Mouse (Mus musculus): ENCODE measurements around the gene Ttc9.

The Ttc9 gene

DNA sequence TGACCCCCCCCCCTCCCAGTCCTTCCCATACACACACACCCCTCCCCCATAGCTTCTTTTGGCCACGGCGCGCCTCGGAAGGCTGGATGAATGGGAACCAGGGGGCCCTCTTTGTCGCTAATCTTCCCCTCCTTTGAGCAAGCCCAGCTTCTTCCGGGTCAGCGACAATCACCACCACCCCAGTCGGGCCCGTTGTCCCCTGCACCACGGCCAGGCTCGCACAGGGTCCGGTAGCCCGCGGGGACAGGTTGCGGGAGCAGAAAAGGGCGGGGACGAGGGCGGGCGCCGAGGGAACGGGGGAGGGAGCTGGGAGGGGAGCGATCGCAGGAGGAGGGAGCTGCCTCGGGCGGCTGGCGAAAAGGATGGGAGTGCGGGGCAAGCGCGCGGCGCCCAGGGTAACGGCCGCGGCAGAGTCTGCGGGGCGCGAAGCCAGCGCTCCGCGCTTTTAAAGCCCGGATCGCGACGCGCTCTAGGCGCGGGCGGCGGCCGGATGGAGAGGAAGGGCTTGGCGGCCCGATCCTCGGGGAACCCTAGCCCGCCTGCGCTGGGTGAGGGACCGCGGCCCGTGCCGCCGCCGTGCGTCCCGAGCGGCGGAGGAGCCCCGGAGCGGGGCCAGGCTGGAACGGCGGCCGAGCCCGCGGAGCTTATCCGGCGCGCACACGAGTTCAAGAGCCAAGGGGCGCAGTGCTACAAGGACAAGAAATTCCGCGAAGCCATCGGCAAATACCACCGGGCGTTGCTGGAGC, at the start of gene Ttc9:
Ttc9 (plus strand) TSS at position 335 of the 746 bp plus-strand sequence.
- peak; percentile 75 for ATAC-seq (ENCODE audit: low TSS enrichment)

DNA sequence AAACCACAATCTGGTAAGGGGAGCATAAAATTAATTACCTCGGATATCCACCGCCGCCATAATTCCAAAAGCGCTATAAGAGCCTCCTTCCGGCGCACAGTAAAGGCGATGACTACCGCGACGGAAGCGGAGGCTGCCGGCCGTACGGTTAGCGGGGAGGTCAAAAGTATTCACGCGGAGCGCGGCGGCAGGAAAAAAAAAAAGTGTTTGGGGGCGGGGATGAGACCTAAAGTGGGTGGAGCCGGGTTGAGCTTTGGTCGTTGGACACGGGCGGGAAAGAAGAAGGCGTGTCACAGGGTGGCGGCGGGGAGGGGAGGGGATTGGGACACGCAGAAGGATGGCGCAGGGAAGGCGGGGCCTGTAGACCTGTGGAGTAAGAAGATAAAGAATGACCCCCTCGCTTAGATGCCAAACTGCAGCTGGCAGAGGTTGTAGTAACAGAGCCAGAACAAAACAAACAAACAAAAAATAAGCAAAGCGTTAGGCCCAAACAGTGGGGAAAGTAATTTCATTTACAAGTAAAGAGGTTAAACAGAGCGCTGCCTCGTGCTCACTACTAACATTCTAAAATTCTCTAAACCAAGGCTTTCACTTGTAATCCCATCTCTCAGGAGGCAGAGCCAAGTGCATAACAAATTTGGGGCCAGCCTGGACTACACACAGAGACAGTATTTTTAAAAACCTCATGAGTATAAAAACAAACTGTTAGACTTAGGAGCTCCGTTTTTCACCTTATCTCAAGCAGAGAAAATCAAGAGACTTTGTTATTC, 36.0 kb upstream of the Ttc9 start, which contains the start of gene Med6:
Med6 (minus strand) TSS at position 107 of the 770 bp plus-strand sequence.
- ATAC-seq (ENCODE audit: low TSS enrichment) = peak; percentile 99

DNA sequence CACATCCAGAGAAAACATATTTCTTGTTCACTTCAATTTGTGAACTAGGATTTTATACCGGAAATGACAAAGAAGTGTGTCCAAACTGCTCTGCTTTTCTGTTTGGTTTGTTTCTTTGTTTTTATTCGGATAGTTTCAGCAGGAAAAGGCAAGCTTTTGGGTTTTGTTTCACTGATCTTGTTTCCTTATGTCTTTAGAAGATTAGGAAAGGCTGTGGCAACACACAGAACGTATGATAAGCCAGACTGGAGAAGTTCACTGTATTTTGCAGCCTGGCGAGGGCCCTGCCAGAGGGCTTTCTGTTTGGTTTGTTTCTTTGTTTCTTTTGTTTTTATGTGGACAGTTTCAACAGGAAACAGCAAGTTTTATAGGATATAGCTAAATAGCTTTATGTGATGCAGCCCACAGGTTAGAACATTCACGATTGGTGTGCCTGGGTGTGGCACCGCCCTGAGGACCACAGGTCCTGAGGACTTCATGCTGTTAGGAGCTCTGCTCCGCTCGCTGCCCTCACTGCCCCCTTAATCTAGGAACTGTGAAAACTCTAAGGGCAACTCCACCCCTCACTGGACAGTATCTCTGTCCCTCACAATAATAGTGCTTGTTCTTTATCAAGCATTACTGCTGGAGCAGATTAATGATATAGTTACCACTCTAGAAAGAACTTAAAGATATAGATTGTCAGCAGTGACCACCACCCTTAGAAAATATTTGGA, 34.3 kb upstream of the Ttc9 start:
- no peak for ATAC-seq (ENCODE audit: low TSS enrichment)

DNA sequence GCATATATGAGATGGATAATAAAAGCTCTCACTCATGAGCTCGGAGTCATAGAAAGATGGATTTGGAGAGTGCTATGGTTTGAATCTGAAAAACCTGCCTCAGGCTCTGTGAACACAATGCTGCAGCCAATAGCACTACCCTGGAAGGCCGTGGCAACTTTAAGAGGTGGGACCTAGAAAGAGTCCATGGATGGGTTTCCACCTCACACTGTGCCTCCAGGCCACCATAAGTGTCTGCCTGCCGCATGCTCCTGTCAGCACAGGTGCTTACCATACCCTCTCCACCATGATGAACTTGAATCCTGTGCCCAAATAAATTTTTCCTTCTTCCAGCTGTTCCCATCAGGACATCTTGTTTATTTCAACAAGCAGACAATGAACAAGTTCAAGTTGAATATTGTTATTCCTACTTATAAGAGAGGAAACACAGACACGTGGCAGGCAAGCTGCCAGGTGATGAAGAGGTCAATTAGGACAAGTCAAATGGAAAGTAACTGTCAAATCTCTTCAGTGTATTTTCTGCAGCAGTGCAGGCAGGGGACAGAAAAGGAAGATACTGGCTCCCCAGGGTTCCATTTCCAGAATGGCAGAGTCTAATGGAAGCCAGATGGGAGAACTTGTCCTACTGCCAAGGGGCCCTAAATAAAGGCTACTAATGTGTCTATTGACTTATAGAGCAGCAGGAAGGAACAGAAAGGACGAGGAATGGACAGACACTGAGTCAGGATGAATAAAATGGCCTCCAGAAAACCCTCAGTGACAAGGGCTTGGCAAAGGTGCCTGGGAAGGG, 25.9 kb upstream of the Ttc9 start:
- ATAC-seq (ENCODE audit: low TSS enrichment) = no peak

DNA sequence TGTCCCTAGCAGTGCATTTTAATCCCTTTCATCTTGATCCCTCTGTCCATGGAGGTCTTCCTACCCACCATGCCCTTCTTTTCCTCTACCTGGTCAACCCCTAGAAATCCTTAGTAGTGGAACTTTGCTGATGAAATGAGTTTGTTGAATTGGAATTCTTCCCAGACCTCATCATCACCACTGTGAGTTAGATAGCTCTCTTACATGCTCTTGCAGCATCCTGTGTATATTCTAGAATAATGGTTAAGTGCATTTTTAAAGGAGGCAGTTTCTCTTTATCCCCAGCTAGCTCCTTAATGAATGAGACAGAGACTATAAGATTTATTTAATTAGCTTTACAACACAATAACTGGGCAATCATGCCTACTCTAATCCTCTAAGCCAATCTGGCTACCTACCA, 21.6 kb upstream of the Ttc9 start:
- no peak for ATAC-seq (ENCODE audit: low TSS enrichment)

DNA sequence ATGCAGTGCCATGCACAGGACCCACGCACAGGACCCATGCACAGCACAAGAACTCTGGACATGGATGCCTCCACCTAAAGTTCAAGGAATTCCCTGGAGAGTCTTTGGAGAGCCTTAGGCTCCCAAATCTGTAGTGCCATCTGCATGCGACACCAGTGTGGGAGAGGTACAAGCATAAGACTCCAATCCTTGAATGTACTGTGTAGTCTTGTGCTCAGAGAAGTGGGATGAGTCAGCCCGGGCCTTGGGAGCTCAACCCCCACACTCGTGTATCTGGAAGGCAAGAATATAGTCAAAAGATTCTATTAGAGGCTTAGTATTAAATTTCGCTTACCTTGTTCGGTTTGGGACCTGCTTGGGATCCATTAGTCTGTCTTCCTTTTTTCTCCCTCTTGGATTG, 15.2 kb upstream of the Ttc9 start:
- peak; percentile 81 for ATAC-seq (ENCODE audit: low TSS enrichment)

DNA sequence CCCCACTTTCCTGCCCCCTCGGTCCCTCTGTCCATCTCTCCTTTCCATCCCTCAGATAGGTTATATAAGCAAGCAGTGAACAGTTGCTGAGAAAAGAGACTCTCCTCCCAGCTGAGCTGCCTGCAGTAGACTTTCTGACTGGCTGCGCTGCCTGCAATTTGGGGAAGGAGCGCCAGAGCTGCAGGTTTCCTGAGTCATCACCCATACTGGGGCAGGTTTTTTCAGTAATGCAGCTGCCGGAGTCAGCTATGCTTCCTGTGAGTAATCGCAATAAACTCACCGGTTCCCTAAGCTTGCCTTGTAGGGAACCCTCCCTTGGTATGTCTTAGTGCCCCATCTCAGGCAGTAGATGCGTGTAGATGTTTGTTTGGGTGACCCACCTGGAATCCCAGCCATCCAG, 14.1 kb upstream of the Ttc9 start:
- peak; percentile 91 for ATAC-seq (ENCODE audit: low TSS enrichment)

DNA sequence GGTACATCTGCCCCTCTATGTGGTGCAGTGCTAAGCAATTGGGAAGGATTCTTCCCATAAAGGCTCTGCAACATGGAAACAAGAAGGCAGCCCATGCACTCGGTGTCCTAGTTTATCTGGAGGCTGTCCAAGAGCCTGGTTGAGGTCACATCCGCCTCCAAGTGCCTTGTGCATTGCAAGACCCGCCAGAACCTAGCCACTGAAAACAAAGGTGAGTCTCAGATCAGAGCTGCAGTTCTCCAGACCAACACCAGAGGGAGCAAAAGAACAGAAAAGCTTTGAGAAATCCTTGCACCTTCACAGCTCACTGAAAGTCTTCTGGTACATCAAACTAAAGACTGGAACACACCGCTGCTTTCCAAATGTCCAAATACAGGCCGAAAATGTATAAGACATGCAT, 11.7 kb upstream of the Ttc9 start:
- no peak for ATAC-seq (ENCODE audit: low TSS enrichment)

DNA sequence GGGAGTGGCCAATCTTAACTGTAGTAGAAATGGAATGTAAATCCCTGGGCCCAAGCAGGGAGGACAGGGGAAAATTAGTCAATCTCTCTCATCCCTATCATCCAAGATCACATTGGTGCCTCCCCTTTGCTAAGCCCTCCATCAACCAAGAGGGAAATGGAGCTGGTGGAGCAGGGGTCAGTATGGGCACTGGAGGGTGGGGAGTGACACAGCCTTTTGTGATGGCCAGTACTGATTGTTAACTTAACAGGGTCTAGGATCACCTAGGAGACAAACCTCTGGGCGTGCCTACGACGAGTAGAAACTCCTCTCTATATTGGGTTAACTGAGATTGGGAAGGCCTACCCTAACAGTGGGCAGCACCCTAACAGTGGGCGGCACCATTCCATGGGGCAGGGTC, 7.7 kb upstream of the Ttc9 start:
- ATAC-seq (ENCODE audit: low TSS enrichment) = no peak

DNA sequence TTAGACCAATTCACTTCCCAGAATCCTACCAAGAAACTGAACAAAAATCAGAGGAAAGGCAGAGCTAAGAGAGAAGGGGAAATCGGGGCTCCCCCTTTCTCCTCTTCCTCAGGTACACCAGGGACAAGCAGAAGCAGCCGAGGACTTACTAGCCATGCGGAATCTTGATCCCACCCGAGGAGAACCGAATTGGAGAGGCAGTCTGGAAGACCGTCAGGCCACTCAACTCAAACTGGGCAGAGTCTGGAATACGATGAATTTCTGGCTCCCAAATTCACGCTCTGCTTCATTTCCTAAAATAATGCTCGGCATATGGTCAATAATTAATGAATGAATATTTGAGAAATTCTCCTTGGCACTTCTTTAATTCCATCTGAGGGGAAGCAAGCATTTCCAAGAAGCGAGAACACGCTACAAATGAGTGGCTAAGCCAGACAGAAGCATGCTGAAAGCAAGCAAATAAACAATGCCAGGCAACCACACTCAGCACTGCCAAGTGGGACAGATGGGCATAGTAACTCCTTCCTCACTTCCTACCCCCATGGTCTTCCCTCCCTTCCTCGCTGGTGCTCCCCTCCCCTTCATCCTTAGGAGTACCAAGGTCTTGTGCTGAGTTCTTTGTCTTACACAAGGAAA, 4.7 kb upstream of the Ttc9 start:
- no peak for ATAC-seq (ENCODE audit: low TSS enrichment)

DNA sequence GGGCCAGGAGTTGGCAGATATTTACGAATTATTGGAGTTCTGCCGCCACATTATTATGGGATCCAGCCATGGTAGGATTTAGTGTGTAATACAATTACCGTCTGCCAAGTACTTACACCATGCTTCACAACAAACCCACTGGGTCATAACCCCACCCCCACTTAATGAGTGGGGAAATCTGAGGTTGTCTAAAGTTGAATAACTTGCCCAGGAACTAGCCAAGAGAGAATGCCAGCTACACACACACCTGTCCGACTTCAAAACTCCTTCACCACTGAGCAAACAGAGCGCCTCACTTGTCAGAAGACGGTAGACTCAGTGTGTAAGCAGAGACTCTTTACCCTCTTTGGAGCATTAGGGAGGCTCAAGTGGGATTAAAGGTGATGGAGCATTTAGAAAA, 3.6 kb upstream of the Ttc9 start:
- no peak for ATAC-seq (ENCODE audit: low TSS enrichment)

DNA sequence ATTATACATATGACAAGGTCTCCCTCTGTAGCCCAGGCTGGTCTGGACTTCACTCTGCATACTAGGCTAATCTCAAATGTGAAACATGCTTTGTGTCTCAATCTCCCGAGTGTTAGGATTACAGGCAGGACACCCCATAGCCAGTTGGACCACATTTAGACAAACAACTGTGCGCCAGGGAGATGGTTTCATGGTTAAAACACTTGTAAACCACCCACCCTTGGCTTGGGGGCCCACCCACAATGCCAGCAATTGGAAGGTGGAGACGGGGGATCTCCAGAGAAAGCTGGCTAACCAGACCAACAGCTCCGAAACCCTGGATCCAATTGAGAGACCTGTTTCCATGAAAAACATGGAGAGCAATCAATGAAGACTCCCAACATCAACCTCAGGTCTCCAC, 3.0 kb upstream of the Ttc9 start:
- ATAC-seq (ENCODE audit: low TSS enrichment) = no peak

DNA sequence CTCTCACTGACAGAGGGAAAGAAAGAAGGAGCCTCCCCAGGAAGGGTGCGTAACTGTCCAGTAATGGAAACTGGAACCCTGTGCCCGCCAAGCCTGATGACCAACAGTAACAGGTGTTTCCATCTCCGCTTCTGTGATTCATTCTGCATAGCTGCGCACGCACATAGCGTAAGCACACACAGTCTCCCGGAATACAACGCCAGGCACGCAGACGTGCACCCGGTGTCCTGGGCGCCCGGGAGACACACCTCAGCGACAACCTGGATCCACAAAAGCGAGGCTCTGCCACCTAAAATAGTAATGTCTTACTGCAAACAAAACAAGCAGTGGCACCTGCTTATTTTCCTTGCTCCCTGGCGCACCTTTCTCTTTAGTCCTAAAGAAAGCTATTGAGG, 532 bp upstream of the Ttc9 start:
- peak; percentile 56 for ATAC-seq (ENCODE audit: low TSS enrichment)

DNA sequence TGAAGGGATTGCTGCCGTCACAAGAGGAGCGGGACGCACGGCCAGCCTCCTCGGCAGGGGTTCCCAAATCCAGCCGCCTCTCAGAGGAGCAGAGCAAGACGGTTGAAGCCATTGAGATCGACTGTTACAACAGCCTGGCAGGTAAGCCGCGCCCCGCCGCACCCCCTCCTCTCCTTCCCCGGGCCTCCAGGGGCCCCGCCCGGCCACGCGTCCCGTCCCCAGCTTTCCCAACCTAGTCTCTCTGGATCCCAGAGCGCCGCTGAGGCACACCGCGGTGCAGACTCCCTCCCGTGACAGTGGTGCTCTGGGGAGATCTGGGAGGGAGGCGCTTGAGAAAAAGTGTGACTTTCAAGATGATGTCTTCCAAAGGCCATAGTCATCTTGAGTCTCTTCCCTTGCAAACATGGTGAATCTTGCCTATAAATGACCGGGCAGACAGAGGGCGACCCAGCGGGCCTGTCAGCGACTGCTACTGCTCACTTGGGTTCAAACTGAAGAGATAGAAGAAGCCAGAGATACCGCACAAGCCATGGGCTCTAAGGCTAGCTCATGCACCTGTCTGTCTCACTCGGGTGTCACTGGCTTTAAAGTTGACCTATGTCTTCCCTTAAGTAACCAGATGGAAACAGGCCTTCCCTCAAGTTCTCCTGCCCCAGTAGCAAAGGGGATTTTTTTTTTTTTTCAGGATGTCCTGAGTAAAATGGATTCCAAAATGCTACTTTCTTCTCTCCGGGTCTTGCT, 782 bp downstream of the Ttc9 start:
- peak; percentile 62 for ATAC-seq (ENCODE audit: low TSS enrichment)

DNA sequence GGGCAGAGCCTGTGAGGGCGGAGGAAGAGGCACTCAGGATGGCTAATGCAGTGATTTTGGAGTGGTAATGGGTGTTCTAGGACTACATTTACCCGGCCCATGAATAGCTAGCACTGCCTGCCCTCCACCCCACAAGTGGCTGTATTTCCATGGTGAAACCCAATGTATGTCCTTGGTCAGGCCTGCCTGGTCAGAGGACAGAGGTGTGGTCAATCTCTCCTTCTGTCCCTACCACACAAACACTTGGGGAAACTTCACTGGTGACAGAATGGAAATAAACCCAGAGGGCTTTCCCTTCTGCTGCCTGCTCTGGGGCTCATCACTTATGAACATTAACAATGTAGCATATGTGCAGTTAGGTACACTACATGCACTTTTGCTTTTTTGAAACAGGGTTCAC, 2.2 kb downstream of the Ttc9 start:
- ATAC-seq (ENCODE audit: low TSS enrichment) = no peak

DNA sequence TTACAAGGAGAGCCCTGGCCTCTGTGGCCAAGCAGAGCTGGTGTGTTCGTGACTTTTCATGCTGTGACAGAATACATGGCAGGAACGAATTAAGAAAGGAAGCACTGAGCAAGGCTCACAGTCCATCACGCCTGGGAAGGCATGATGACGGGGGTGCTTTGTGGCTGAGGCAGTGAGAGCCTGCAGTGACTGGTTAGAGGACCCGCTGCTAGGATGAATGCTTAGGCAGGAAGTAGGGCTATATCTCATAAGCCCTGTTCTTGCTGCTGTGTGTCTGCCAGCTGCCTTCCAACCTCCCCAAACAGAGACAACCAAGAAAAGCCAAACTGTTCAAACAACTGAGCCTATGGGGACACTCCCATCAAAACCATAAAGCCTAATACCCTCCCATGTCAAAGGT, 9.6 kb downstream of the Ttc9 start:
- no peak for ATAC-seq (ENCODE audit: low TSS enrichment)

DNA sequence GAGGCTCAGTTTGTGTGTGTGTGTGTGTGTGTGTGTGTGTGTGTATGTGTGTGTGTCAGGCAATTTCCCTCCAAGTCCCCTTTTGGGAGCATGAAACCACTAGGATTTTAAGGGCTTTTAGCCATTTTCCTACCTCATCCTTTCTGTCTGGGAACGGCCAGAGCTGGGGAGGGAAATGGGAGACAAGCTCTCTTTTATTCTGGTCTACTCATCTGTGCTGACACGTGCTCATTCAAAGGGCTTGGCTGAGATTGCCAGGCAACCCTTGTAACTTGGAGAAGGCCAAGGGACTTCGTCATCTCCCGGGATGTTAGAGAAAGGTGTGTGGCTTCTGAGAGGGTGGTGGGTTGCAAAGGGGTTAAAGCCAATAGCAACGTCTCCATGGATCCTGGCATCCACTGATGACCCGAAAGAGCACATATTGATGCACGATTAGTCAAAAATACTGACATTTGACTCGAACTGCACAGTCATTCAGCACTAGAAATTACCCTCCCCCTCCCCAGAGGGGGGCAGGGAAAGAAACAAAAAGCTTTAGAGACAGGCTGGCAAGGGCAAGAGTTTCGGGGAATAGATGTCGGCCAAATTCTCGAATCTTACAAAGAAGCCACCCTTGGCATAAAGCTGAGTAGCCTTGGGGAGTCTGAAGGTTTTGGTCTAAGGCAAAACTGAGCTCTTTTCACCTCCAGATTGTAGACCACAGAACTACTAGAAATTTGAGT, 11.5 kb downstream of the Ttc9 start:
- ATAC-seq (ENCODE audit: low TSS enrichment) = no peak

DNA sequence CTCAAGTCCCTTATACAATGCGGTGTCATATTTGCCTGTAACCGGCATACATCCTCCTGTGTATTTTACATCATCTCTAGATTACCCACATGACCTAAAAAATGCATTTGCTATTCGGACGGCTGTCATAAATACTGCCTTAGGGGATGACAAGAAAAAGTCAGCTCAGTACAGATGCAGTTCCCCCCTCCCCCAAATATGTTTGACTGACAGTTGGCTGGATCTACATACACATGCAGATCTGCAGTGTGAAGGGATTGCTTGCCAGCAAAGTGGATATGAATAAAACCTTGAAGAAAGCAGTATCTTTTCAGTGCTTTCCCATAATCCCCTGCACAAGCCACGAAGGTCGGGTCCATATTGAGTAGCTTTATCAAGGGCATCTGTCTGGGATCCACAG, 15.8 kb downstream of the Ttc9 start:
- ATAC-seq (ENCODE audit: low TSS enrichment) = no peak

DNA sequence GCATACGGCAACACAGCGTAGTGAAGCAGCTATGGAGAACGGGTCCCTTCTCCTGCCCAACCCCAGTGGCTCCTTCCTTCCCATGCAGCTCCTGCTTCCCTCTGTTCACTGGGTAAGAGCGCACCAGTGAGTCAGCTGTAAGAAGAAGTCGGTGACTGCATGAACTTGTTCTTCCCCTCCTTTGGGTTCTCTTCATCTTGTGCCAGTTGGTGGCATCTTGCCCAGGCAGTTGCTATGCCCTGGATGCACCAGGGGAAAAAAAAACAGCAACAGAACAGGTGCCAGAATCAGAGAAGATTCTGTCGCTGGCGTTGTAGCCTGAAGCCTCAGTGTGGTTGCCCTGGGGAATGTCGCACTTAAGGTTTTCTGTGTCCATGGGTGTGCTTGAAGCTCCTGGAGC, 22.3 kb downstream of the Ttc9 start:
- ATAC-seq (ENCODE audit: low TSS enrichment) = peak; percentile 64

DNA sequence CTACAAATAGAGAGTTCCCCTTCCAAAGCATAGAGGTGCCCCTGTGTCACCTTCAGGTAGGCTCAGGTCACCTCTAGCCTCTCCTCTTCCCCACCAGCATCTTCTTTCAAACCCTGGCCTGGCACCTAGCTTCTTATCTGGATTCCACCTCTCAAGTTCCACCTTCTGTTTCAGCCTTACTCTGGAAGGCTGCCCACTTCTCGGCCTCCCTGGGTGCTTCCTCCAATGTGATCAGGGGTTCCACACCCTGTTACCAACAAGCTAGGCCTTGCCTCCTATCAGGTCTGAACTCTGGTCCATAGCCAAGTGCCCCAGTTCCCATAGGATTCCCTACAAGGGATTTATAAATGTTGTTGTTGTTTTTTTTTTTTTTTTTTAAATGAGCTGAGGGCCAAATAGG, 26.3 kb downstream of the Ttc9 start:
- no peak for ATAC-seq (ENCODE audit: low TSS enrichment)
